Mouse (Mus musculus) liver, embryonic 15.5 days (tissue): ENCODE measurements at regions not wholly inside any gene's neighbourhood (a gene's known extent, or its start where the extent isn't known, plus 50 kb on each side); places are given as distances from the start of the nearest gene placed in this dataset.
A peak's percentile ranks its signal among the peaks of the same experiment; 100 is the strongest.

ENCODE experiments used
- ATAC-seq: fragments of 200-750 bp; cut with Nextera tagmentation; 2 replicates; pipeline ENCODE4 v1.8.0; 2017; ENCODE audit warnings: moderate number of reproducible peaks, mild to moderate bottlenecking, moderate library complexity; ENCODE audit not compliant: insufficient read depth
- H3K27ac ChIP-seq: fragments of 300-500 bp; sonication (generic); replicated peaks from 2 replicates; pipeline ENCODE4 v1.5.1; 2015; ENCODE audit warnings: mild to moderate bottlenecking, inconsistent platforms
- H3K27me3 ChIP-seq: fragments of 300-500 bp; sonication (generic); 2 replicates; pipeline ENCODE4 v1.6.1; 2015; ENCODE audit warnings: mild to moderate bottlenecking, inconsistent platforms
- H3K36me3 ChIP-seq: fragments of 300-500 bp; sonication (generic); replicated peaks from 2 replicates; pipeline ENCODE4 v1.6.1; 2015; ENCODE audit warnings: moderate library complexity, mild to moderate bottlenecking, inconsistent platforms
- H3K4me1 ChIP-seq: fragments of 300-500 bp; sonication (generic); replicated peaks from 2 replicates; pipeline ENCODE4 v1.6.1; 2015; ENCODE audit warnings: inconsistent platforms
- H3K4me2 ChIP-seq: fragments of 300-500 bp; sonication (generic); 2 replicates; pipeline ENCODE4 v1.6.1; 2015; ENCODE audit warnings: moderate library complexity, mild to moderate bottlenecking, inconsistent platforms
- H3K4me3 ChIP-seq: fragments of 300-500 bp; sonication (generic); replicated peaks from 2 replicates; pipeline ENCODE4 v1.5.1; 2015; ENCODE audit warnings: mild to moderate bottlenecking, inconsistent platforms
- H3K9ac ChIP-seq: fragments of 300-500 bp; sonication (generic); 2 replicates; pipeline ENCODE4 v1.6.1; 2015; ENCODE audit warnings: moderate library complexity, mild to moderate bottlenecking, inconsistent platforms
- H3K9me3 ChIP-seq: fragments of 300-500 bp; sonication (generic); replicated peaks from 2 replicates; pipeline ENCODE4 v1.6.1; 2016; ENCODE audit warnings: inconsistent platforms
- WGBS: fragments of 180-500 bp; shearing (Covaris S2); methylation state at CpG from one replicate; pipeline ENCODE4 v1.1.7; 2015; ENCODE audit warnings: mixed read lengths; ENCODE audit not compliant: insufficient replicate concordance; 5-methylcytosine and 5-hydroxymethylcytosine counted together

DNA sequence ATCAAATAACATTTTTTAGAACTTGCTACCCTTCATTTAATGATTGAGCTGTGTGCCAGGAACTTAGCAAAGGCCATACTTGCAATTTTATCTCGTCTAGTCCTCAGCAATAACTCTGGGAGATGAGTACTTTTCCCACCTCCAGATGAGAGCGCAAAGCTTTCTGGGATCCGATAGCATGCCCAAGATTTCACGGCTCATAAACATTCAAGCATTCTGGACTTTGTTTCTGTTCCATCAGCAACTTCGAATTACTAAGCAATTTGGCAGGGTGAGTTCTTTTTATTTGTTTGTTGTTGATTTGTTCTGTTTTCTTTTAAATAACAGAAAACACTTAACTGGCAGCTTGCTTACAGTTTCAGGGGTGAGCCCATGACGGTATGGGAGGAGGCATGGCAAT is 224.6 kb upstream of the Bmper start:
- Histone ChIP-seq H3K27me3 (no peaks in the 10 kb centered on the region), H3K4me3 (no peak overlapping the region), H3K36me3 (no peaks in the 10 kb centered on the region), H3K27ac (no peak overlapping the region), H3K9ac (no peak overlapping the region), H3K9me3 (no peaks in the 10 kb centered on the region), H3K4me2 (no peak overlapping the region), H3K4me1 (no peaks in the 10 kb centered on the region)
- WGBS = 61% methylated on average over 6 of the region's 6 CpGs
- ATAC-seq = no peak

DNA sequence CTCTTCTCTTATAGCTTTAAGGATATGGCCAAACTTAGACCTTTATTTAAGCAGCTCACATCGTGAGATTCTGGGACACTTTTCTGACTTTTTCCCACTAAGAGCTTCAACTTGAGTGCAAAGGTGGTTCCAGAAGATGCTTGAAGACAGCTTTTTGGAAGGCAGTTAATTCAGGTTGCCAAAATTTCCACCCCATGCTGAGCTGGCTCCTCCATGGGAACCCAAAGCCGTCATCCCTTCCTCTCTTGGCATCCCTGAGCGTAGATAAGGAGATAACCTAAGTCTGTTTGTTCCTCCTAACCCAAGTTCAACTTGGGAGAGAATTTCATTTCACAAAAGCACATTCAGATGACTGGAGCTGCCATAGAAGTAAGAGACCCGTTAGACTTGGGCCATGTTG is 223.7 kb upstream of the Bmper start:
- 59% methylated on average over 4 of the region's 4 CpGs for WGBS
- H3K9ac ChIP-seq = no peak overlapping the region

DNA sequence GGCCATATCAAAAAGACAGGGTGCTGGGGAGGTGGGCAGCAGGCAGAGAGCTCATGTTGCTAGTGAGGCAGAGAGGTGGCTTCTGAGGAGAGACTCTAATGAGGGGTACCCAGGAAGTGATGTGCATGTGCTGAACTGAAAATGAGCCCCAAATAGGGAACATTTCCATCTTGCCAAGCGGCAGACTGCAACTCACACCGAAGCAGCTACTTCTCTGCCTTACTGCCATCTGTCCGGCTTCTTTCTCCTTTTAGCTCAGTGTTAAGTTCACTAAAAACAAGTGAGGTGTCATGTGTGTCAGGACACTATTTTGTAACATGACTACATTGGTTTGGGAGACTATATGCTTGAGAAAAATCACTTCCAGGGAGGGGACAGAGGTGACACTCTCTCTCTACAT is 222.7 kb upstream of the Bmper start:
- no peaks in the 10 kb centered on the region for H3K4me1 ChIP-seq
- 65% methylated on average over 3 of the region's 3 CpGs for WGBS
- H3K4me2 ChIP-seq = no peak overlapping the region
- H3K4me3 ChIP-seq = no peak overlapping the region
- no peak overlapping the region for H3K27ac ChIP-seq
- no peak overlapping the region for H3K9ac ChIP-seq
- H3K9me3 ChIP-seq = no peaks in the 10 kb centered on the region
- no peak for ATAC-seq
- no peaks in the 10 kb centered on the region for H3K27me3 ChIP-seq
- no peaks in the 10 kb centered on the region for H3K36me3 ChIP-seq

More for the DNA sequence above, 223.7 kb upstream of the Bmper start:
- H3K27me3 ChIP-seq = no peaks in the 10 kb centered on the region
- no peak overlapping the region for H3K4me2 ChIP-seq
- H3K4me3 ChIP-seq = no peak overlapping the region
- ATAC-seq = no peak
- H3K36me3 ChIP-seq = no peaks in the 10 kb centered on the region
- no peaks in the 10 kb centered on the region for H3K9me3 ChIP-seq
- H3K4me1 ChIP-seq = no peaks in the 10 kb centered on the region
- no peak overlapping the region for H3K27ac ChIP-seq

DNA sequence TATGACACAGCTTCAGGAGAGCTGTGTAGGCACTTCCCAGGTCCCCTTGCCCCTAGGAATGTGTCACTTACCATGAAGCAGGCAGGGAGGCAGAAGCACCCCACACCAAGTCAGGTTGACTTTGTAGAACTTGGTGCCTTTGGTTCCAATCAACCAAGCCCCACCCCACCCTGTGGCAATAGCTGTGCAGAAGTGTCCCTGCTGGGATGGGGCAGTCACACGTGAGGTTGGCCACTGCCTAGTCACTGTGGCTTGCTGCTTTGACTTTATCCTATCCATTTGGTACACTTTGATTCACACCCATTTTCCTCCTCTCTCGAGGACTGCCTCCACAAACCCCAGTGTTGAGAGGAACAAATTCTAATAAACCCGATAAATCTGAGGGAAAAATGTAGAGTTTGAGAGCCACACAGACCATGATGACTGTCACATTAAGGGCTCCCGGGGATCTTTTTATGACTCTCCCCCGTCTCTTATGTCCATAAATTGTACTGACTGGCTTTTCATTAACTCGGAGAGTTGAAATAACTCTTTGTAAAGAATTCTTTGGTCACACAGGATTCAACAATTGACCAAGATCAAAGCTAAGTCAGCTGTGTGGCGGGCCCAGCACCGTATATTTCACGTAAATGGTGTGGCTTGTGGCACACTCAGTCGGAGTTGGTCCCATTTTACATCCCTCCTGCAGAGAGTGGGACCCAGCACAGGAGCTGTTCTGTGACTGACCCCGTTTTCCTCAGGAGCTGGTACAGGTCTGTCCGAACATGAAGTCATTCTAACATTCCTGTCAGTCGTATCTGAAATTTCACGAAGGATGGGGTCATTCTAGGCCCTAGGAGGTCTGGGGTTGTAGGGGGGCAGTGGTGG is 219.4 kb upstream of the Bmper start:
- no peak for ATAC-seq
- no peak overlapping the region for H3K4me3 ChIP-seq
- H3K9me3 ChIP-seq = no peaks in the 10 kb centered on the region
- H3K4me2 ChIP-seq = no peak overlapping the region
- 60% methylated on average over 14 of the region's 14 CpGs for WGBS
- no peak overlapping the region for H3K27ac ChIP-seq
- no peaks in the 10 kb centered on the region for H3K36me3 ChIP-seq
- no peak overlapping the region for H3K9ac ChIP-seq
- H3K27me3 ChIP-seq = 0 out of 2 replicates have a peak, but pooled peaks cover 4% of the 10 kb centered on the region
- H3K4me1 ChIP-seq = no peaks in the 10 kb centered on the region

DNA sequence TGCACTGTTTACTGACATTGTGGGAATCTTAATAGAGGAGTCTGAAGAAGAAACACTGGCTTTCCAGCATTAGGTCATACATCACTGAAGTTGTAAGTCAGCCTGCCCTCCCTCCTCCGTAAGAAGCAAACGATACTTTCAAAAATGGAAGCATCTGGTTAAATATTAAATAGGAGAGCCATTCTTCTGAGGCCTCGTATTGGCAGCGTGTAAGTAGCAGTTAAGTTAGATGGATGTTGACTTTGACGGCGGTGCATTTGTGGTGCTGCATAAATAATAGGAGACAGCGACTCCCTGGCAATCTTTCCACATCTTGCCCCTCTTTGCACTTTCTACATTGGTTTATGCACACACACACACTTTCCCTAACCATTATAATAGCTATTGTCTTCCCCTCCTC is 217.9 kb upstream of the Bmper start:
- ATAC-seq = no peak
- Histone ChIP-seq H3K4me3 (no peak overlapping the region), H3K4me1 (no peaks in the 10 kb centered on the region), H3K4me2 (no peak overlapping the region), H3K27me3 (peaks cover 6% of the 10 kb centered on the region; the same call in 1 of the 2 replicates), H3K27ac (no peak overlapping the region), H3K9ac (no peak overlapping the region), H3K36me3 (no peaks in the 10 kb centered on the region), H3K9me3 (no peaks in the 10 kb centered on the region)
- WGBS = 65% methylated on average over 7 of the region's 7 CpGs

DNA sequence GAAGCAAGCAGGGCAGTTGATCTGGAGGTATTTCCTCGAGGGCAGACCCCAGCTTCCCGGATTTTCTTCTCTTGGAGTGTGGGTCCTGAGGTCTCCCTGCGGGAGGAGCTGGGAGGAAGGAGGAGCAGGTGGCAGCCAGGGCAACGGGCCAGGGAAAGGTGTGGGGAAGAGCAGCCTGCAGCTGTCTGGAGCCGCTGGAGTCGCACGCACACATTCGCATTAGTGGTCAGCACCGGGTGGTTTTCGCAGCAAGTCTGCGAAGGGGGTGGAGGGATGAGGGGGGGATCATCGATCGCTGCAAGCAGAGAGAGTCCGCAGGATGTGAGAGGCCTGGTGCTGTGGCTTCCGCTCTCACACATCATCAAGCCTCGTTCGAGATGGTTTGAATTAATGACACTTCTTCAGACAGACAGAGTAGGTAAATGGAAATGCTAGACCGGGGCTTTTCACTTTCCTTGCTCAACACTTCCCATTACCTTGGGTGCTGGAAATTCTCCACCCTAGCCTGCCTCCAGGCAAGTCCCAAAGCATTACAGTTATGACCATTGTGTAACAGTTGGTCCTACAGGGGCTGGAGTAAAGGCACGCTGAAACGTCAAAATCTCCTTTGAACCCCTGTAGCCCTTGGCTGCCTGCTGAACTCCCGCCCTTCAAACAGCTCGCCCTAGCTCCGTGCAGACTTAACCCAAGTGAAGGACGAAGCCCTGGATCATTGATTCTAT is 213.3 kb upstream of the Bmper start:
- Histone ChIP-seq H3K36me3 (no peaks in the 10 kb centered on the region), H3K4me1 (no peaks in the 10 kb centered on the region), H3K4me2 (peak overlapping the region; percentile 1; the same call in 1 of the 2 replicates), H3K9me3 (no peaks in the 10 kb centered on the region), H3K27me3 (peaks cover 9% of the 10 kb centered on the region; the same call in 1 of the 2 replicates), H3K9ac (no peak overlapping the region), H3K4me3 (no peak overlapping the region), H3K27ac (no peak overlapping the region)
- ATAC-seq = no peak
- 7% methylated on average over 24 of the region's 24 CpGs for WGBS

DNA sequence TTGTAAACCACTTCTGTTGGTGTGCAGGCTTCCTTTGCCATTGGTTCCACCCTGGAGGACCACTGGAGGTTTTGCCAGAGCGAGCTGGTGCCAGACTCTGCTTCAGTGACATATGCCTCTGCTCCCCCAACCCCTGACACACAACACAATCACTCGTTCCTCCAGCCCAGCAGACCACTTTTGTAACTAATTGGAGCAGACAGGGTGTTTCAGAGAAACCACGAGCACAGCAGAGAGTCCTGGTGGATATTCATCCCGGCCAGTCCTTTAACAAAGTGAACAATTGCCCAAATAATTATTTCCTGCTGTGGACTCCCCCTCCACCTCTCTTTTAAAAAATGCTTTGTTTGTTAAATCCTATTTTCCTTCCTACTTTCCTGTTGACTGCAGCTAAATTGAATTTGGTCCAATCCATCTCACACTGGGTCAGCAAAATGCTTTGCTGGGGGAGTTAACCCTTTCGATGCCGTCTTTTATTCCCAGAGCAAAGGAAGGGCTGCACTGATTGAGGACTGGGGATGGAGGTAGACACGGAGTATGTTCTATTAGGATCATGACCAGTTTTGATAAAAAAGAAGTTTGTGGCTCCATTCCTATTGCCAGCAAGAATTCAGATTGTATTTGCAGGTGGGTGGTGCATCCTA is 211.4 kb upstream of the Bmper start:
- no peak for ATAC-seq
- H3K9me3 ChIP-seq = 0 out of 2 replicates have a peak, but pooled peaks cover 3% of the 10 kb centered on the region

DNA sequence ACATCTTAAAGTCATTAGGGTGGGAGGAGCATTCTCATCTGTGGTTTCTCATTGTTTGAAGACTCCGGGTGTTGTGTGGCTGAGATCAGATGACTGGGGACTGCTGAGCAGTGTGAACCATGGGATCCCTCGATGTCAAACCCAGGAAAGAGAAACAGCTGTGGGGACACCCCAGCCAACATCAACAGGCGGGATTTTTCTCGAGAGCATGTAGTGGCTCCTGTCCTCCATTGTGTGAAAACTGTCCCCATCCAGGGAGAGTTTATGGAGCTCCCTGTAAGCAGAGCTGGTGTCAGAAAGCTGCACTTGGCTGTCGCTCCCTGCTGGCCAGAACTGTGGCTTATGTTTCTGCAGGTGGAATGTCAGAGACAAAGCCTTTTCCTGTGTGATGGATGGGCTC is 210.7 kb upstream of the Bmper start:
- peaks cover 9% of the 10 kb centered on the region; the same call in 1 of the 2 replicates for H3K27me3 ChIP-seq
- H3K9ac ChIP-seq = no peak overlapping the region
- no peak overlapping the region for H3K4me3 ChIP-seq
- no peak overlapping the region for H3K4me2 ChIP-seq
- H3K9me3 ChIP-seq = 0 out of 2 replicates have a peak, but pooled peaks cover 3% of the 10 kb centered on the region
- no peak overlapping the region for H3K27ac ChIP-seq
- ATAC-seq = no peak
- H3K36me3 ChIP-seq = no peaks in the 10 kb centered on the region
- H3K4me1 ChIP-seq = no peaks in the 10 kb centered on the region
- WGBS = 23% methylated on average over 5 of the region's 5 CpGs

More for the DNA sequence above, 211.4 kb upstream of the Bmper start:
- 40% methylated on average over 7 of the region's 7 CpGs for WGBS
- peaks cover 9% of the 10 kb centered on the region; the same call in 1 of the 2 replicates for H3K27me3 ChIP-seq
- H3K27ac ChIP-seq = no peak overlapping the region
- no peak overlapping the region for H3K4me2 ChIP-seq
- H3K4me3 ChIP-seq = no peak overlapping the region
- no peak overlapping the region for H3K9ac ChIP-seq
- no peaks in the 10 kb centered on the region for H3K36me3 ChIP-seq
- H3K4me1 ChIP-seq = no peaks in the 10 kb centered on the region

DNA sequence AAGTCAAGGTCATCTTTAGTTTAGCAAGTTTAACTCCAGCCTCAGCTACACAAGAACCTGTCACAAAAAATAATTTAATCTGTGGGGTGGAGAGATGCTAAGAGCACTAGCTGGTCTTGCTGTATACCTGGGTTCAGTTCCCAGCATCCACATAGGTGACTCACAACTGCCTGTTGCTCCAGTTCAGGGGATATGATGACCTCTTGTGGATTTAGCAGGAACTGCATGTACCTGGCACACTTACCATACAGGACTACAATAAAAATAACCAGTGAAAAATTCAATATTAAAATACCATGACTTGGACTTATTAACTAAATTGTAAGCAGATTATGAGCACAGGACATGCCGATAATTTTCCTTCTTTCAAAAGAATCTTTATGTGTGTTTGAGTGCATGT is 206.1 kb upstream of the Bmper start:
- Histone ChIP-seq H3K4me3 (no peak overlapping the region), H3K9me3 (0 out of 2 replicates have a peak, but pooled peaks cover 3% of the 10 kb centered on the region), H3K9ac (no peak overlapping the region), H3K36me3 (no peaks in the 10 kb centered on the region), H3K4me2 (no peak overlapping the region), H3K27ac (no peak overlapping the region), H3K4me1 (no peaks in the 10 kb centered on the region), H3K27me3 (no peaks in the 10 kb centered on the region)
- ATAC-seq = no peak
- WGBS = 76% methylated on average over 1 of the region's 1 CpGs

DNA sequence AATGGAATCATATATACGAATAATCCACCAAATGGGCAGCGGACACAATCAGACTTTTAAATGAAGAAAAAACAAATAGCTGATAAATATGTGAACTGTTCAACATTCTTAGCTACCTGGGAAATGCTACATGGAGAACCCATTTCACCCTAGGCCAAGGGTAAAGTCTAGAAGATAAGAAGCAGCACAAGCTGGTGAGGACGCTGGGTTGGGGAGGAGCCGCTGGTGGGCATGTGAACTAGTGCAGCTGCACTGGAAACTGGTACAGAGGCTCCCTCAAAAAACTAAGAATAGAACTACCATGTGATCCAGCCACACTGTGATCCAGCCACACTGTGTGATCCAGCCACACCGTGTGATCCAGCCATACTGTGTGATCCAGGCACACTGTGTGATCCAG is 198.8 kb upstream of the Bmper start:
- Histone ChIP-seq H3K9me3 (no peaks in the 10 kb centered on the region), H3K4me1 (no peaks in the 10 kb centered on the region), H3K27ac (no peak overlapping the region), H3K4me2 (no peak overlapping the region), H3K9ac (no peak overlapping the region), H3K27me3 (no peaks in the 10 kb centered on the region), H3K4me3 (no peak overlapping the region), H3K36me3 (no peaks in the 10 kb centered on the region)
- no peak for ATAC-seq
- WGBS = 68% methylated on average over 5 of the region's 5 CpGs

DNA sequence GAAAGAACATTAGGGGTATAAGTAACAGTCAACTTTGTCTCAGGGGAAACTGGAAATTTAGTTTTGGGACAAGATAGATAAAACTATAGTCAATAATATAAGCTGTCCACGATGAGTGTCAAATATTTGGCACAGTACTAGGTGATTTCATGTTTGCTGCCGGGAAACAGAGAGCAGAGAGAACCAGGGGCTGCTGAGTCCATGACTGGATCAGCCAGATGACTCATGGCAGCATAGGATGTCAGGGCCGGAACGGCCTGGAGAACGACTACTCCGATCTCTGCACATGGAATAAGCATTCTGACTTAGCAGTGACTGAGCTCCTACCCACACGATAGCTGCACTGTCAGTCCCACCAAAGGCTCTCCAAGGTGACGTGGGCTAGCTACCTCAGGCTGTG is 197.6 kb upstream of the Bmper start:
- Histone ChIP-seq H3K9ac (no peak overlapping the region), H3K4me1 (no peaks in the 10 kb centered on the region), H3K4me3 (no peak overlapping the region), H3K27ac (no peak overlapping the region), H3K4me2 (no peak overlapping the region), H3K27me3 (no peaks in the 10 kb centered on the region), H3K9me3 (no peaks in the 10 kb centered on the region), H3K36me3 (no peaks in the 10 kb centered on the region)
- WGBS = 67% methylated on average over 8 of the region's 8 CpGs
- ATAC-seq = no peak
